Mouse (Mus musculus) myocyte (in vitro differentiated cells): Measurements from ENCODE around the gene Gjb6.

Experiments
- MAX ChIP-seq: IDR thresholded peaks from one replicate; pipeline ENCODE4 v1.6.1; 2011; ENCODE audit warnings: low read depth, mild to moderate bottlenecking, control low read depth
- TCF12 ChIP-seq: IDR thresholded peaks from one replicate; pipeline ENCODE4 v1.6.1; 2011; ENCODE audit warnings: mild to moderate bottlenecking, control low read depth; ENCODE audit not compliant: poor library complexity, insufficient read depth, severe bottlenecking

- TF ChIP-seq MAX, result no peak
- no peak for TF ChIP-seq TCF12
These were observed 29.7 kb downstream of the Gjb6 start for GRCm38 (mm10) chr14:57103711-57104105.
